ENCODE assay signal across 22 mouse cellular contexts in the genomic region with DNA sequence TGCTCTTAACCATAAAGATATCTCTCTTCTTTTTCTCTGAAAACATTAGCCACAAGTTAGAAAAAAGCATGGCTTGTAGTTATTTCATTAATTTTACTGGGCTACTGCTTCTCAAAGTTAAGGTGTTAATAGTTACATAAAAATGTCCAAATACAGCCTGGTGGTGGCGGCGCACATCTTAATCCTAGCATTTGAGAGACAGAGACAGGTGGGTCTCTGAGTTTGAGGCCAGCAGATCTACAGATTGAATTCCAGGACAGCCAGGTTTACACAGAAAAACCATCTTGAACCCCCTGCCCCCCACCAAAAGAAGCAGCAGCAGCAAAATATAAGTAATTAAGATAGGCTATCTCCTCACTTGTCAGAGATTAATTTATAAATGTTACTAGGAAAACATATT. TPM values are rescaled to one million over a fixed set of nuclear protein-coding genes. Genes with fewer than 3 reads are reported as not detected.
DNase-seq lines count a peak whose midpoint lies in the region; ATAC-seq and TF ChIP-seq lines count a peak whose summit lies in the region.
"Had no signal": no experiment of that assay in that cellular context is flagged by ENCODE, and none has a peak within 500 bp of the region (broad histone marks: within the 10 kb centered on the region; RNA-seq: fewer than 3 reads in every experiment).

No protein-coding gene starts in this region.

- H3K27ac ChIP-seq in midbrain, embryonic 11.5 days (ENCODE audit: low read depth, low read length), result no peak overlapping the region
- H3K27ac ChIP-seq in midbrain, postnatal 0 days (ENCODE audit: low read depth, low read length), result no peak overlapping the region

- no peak for TF ChIP-seq CTCF in midbrain, postnatal 0 days (IDR thresholded peaks at IDR 0.05)
- no peak for TF ChIP-seq CTCF in C2C12 (IDR thresholded peaks at IDR 0.05; ENCODE audit: control insufficient read depth, insufficient read depth, insufficient read length)

- peaks cover 94% of the 10 kb centered on the region for H3K79me2 ChIP-seq in C2C12 (ENCODE audit: control insufficient read depth, insufficient read depth)
- peaks cover 38% of the 10 kb centered on the region for H3K79me2 ChIP-seq in myocyte (ENCODE audit: control insufficient read depth, insufficient read depth)

- ATAC-seq in midbrain, embryonic 11.5 days (ENCODE audit: low FRiP score), result no peak
- no peak for ATAC-seq in midbrain, postnatal 0 days (ENCODE audit: low FRiP score)
- ATAC-seq: activated CD4-positive, CD25-positive, alpha-beta regulatory T cell, adult 4 months; CD4-positive, CD25-positive, alpha-beta regulatory T cell, adult 4 months had no signal

- no peak overlapping the region for H3K4me2 ChIP-seq in midbrain, embryonic 11.5 days
- no peak overlapping the region for H3K4me2 ChIP-seq in midbrain, postnatal 0 days (ENCODE audit: low read depth, low read length, poor library complexity, severe bottlenecking)
- peak overlapping the region; percentile 12 for H3K4me2 ChIP-seq in myocyte (ENCODE audit: low read depth)

- H3ac ChIP-seq in C2C12 (ENCODE audit: control insufficient read depth, insufficient read length, low read depth) (no peak overlapping the region), myocyte (ENCODE audit: control insufficient read depth, insufficient read length) (no peak overlapping the region)

- no peaks in the 10 kb centered on the region for H3K9me3 ChIP-seq in midbrain, embryonic 11.5 days (ENCODE audit: control insufficient read depth, low read length)
- H3K9me3 ChIP-seq in midbrain, postnatal 0 days (ENCODE audit: low read length), result no peaks in the 10 kb centered on the region
- H3K9me3 ChIP-seq: G1E had no signal

- 94% methylated on average over 2 of the region's 2 CpGs for WGBS in midbrain, embryonic 11.5 days
- 98% methylated on average over 2 of the region's 2 CpGs for WGBS in midbrain, postnatal 0 days

- TF ChIP-seq POLR2A in myocyte (IDR thresholded peaks at IDR 0.05; ENCODE audit: insufficient read length, low read depth), result no peak

- H3K36me3 ChIP-seq in midbrain, embryonic 11.5 days (ENCODE audit: control insufficient read depth, insufficient read depth, low read length), result peaks cover 3% of the 10 kb centered on the region; the same call in 1 of the 2 replicates
- H3K36me3 ChIP-seq in midbrain, postnatal 0 days (ENCODE audit: insufficient read depth, low read length), result peaks cover 15% of the 10 kb centered on the region
- H3K36me3 ChIP-seq in C2C12 (ENCODE audit: control insufficient read depth, insufficient read depth) (peaks cover 87% of the 10 kb centered on the region), myocyte (ENCODE audit: control insufficient read depth, insufficient read depth) (peaks cover 28% of the 10 kb centered on the region)

- H3K27me3 ChIP-seq in midbrain, embryonic 11.5 days (ENCODE audit: control insufficient read depth, insufficient read depth, low read length), result no peaks in the 10 kb centered on the region
- no peaks in the 10 kb centered on the region for H3K27me3 ChIP-seq in midbrain, postnatal 0 days (ENCODE audit: insufficient read depth, low read length)
- H3K27me3 ChIP-seq in C2C12 (ENCODE audit: control insufficient read depth, insufficient read depth, insufficient read length), result no peaks in the 10 kb centered on the region
- no peaks in the 10 kb centered on the region for H3K27me3 ChIP-seq in myocyte (ENCODE audit: control insufficient read depth, insufficient read depth, insufficient read length)
- H3K27me3 ChIP-seq: CH12.LX, Patski had no signal

- peak; percentile 12 for DNase-seq in midbrain, embryonic 11.5 days (ENCODE audit: low spot score, missing footprints)
- no peak for DNase-seq in midbrain, postnatal 0 days (ENCODE audit: low spot score)
- DNase-seq in kidney, postnatal 4 days, result no peak
- no peak for DNase-seq in kidney, postnatal 25 days
- DNase-seq: adrenal gland, adult 2 months; adrenal gland, adult 8-10 months; adrenal gland, postnatal 10 days; adrenal gland, postnatal 14 days; adrenal gland, postnatal 25 days; adrenal gland, postnatal 36 days; B cell, adult 2 months; cerebellum, adult 11 months; cerebellum, adult 11-12 months; cerebellum, adult 18-20 months; cerebellum, adult 2 months had no signal

- H3K4me3 ChIP-seq in midbrain, embryonic 11.5 days (ENCODE audit: low read depth, low read length), result no peak overlapping the region
- H3K4me3 ChIP-seq in midbrain, postnatal 0 days (ENCODE audit: low read depth, low read length), result no peak overlapping the region
- H3K4me3 ChIP-seq in C2C12 (ENCODE audit: insufficient read depth, poor library complexity, severe bottlenecking) (no peak overlapping the region), myocyte (no peak overlapping the region)

- H3K79me3 ChIP-seq in C2C12 (ENCODE audit: low read depth), result peaks cover 40% of the 10 kb centered on the region

- H3K9ac ChIP-seq in midbrain, embryonic 11.5 days (ENCODE audit: low read length), result no peak overlapping the region
- no peak overlapping the region for H3K9ac ChIP-seq in midbrain, postnatal 0 days (replicated peaks; ENCODE audit: low read length, poor library complexity, severe bottlenecking)

- no peaks in the 10 kb centered on the region for H3K4me1 ChIP-seq in midbrain, embryonic 11.5 days (ENCODE audit: control insufficient read depth, insufficient read depth, low read length)
- H3K4me1 ChIP-seq in midbrain, postnatal 0 days (ENCODE audit: insufficient read depth, low read length), result no peaks in the 10 kb centered on the region

TF ChIP-seq in C2C12, 6 proteins besides CTCF, POLR2A, EP300 and RAD21:
- TF ChIP-seq CEBPB (IDR thresholded peaks at IDR 0.05; ENCODE audit: low read depth), result no peak
- TF ChIP-seq MYOG (IDR thresholded peaks at IDR 0.05; ENCODE audit: control insufficient read depth, extremely low read depth, insufficient read length), result no peak
- TF ChIP-seq MAX (IDR thresholded peaks at IDR 0.05), result no peak
- TF ChIP-seq USF1 (IDR thresholded peaks at IDR 0.05; ENCODE audit: low read depth), result no peak
- peak; percentile 55 for TF ChIP-seq MYOD1 (IDR thresholded peaks at IDR 0.05; ENCODE audit: control insufficient read depth, insufficient read length, low read depth)
- TF ChIP-seq FOSL1 (IDR thresholded peaks at IDR 0.05; ENCODE audit: insufficient read depth, low read length, poor library complexity, severe bottlenecking), result no peak

TF ChIP-seq in myocyte, 11 proteins besides CTCF, POLR2A, EP300 and RAD21:
- no peak for TF ChIP-seq SRF (IDR thresholded peaks at IDR 0.05; ENCODE audit: control insufficient read depth, insufficient read length, low read depth)
- TF ChIP-seq CEBPB (IDR thresholded peaks at IDR 0.05; ENCODE audit: insufficient read depth, poor library complexity, severe bottlenecking), result no peak
- no peak for TF ChIP-seq REST (IDR thresholded peaks at IDR 0.05; ENCODE audit: insufficient read depth, insufficient read length)
- peak; percentile 11 for TF ChIP-seq TCF12 (IDR thresholded peaks at IDR 0.05; ENCODE audit: insufficient read depth, poor library complexity, severe bottlenecking)
- no peak for TF ChIP-seq MYOG (IDR thresholded peaks at IDR 0.05; ENCODE audit: control insufficient read depth in 1 of 3, insufficient read depth in 1 of 3, insufficient read length in 2 of 3, low read depth in 2 of 3)
- TF ChIP-seq E2F4 (IDR thresholded peaks at IDR 0.05; ENCODE audit: insufficient read depth), result no peak
- TF ChIP-seq POLR2AphosphoS2 (IDR thresholded peaks at IDR 0.05; ENCODE audit: insufficient read length, low read depth), result no peak
- TF ChIP-seq MYOD1 (IDR thresholded peaks at IDR 0.05; ENCODE audit: control insufficient read depth in 1 of 3, insufficient read length in 2 of 3, low read depth in 2 of 3), result peak in 2 of 3 experiments; percentile 80 to 86
- TF ChIP-seq TCF3 (IDR thresholded peaks at IDR 0.05; ENCODE audit: insufficient read length, low read depth), result no peak
- TF ChIP-seq MAX (IDR thresholded peaks at IDR 0.05; ENCODE audit: low read depth), result no peak
- TF ChIP-seq USF1 (IDR thresholded peaks at IDR 0.05; ENCODE audit: low read depth), result no peak

RNA-seq across cellular contexts. Expression of gene Actr2, which starts 27.1 kb away (rescaled TPM):
- 75.9 and 87.4 TPM in 2 replicates for polyA plus RNA-seq in midbrain, embryonic 11.5 days (2014; fragmentation: Nextera tagmentation; extraction: Ambion mirVana)
- 70.4 and 77.0 TPM in 2 replicates for total RNA-seq in midbrain, postnatal 0 days (2014; rRNA removed)
- 169 and 193 TPM in 2 replicates for polyA plus RNA-seq in midbrain, postnatal 0 days (2015; fragmentation: Nextera tagmentation; extraction: Ambion mirVana)
- polyA plus RNA-seq in C2C12 (2012; fragmentation: generic; extraction: Trizol) (59.5 TPM), myocyte (2012; fragmentation: generic; extraction: Trizol) (30.2 TPM)
